8 mouse cellular contexts compared by ENCODE assay signal in the genomic region with DNA sequence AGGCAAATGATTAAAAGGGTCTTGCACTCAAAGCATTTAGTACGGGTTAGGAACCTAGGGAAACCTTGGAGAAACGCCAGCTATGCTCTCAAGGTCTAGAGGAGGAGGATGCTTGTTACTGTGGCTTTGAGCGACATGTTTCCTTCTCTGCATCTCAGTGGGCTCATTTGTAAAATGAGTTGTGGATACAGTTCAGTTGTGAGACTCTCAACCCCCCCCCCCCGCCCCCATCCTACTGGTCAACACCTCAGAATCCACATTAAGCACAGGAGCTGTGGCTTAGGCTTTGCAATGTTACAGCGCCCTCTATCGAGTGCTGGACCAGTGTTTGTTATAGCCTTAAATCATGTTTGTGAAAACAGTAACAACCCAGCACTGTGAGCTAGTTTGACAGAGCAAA. TPM values are rescaled to one million over a fixed set of nuclear protein-coding genes. Genes with fewer than 3 reads are reported as not detected.
A peak's percentile ranks its signal among the peaks of the same experiment; 100 is the strongest.
DNase-seq lines count a peak whose midpoint lies in the region; ATAC-seq and TF ChIP-seq lines count a peak whose summit lies in the region.

No protein-coding gene starts in this region.

- peak; percentile 27 for DNase-seq in ovary, postnatal 36 days (ENCODE audit: low spot score)
- no peak for DNase-seq in ovary, postnatal 10 days (ENCODE audit: low spot score)
- peak; percentile 89 to 92 for DNase-seq in cerebellum, postnatal 10 days
- DNase-seq in gastrocnemius, adult 2 months: peak; percentile 74
- DNase-seq in left cerebral cortex, postnatal 14 days (ENCODE audit: low spot score in 2 of 2): peak; percentile 72 to 82
- peak; percentile 36 for DNase-seq in midbrain, embryonic 10.5 days (ENCODE audit: low spot score)
- DNase-seq in spleen, adult 12 weeks (ENCODE audit: low spot score): peak; percentile 34

- no peak overlapping the region for H3K4me3 ChIP-seq in gastrocnemius, adult 2 months
- H3K4me3 ChIP-seq in intestine, embryonic 16.5 days (ENCODE audit: low read length): no peak overlapping the region
- H3K4me3 ChIP-seq in midbrain, embryonic 10.5 days: no peak overlapping the region

- H3K27me3 ChIP-seq in intestine, embryonic 16.5 days (replicated peaks; ENCODE audit: control insufficient read depth, insufficient read depth, low read length): no peaks in the 10 kb centered on the region
- H3K27me3 ChIP-seq in midbrain, embryonic 10.5 days (ENCODE audit: low read depth, poor library complexity, severe bottlenecking): no peaks in the 10 kb centered on the region

- peak; percentile 79 for TF ChIP-seq CTCF in gastrocnemius, adult 2 months (IDR thresholded peaks at IDR 0.05)

- no peaks in the 10 kb centered on the region for H3K9me3 ChIP-seq in intestine, embryonic 16.5 days (ENCODE audit: control insufficient read depth, low read length)
- H3K9me3 ChIP-seq in midbrain, embryonic 10.5 days (replicated peaks): no peaks in the 10 kb centered on the region

- no peak overlapping the region for H3K27ac ChIP-seq in gastrocnemius, adult 2 months
- no peak overlapping the region for H3K27ac ChIP-seq in intestine, embryonic 16.5 days (ENCODE audit: low read length)
- no peak overlapping the region for H3K27ac ChIP-seq in midbrain, embryonic 10.5 days (replicated peaks)

- no peaks in the 10 kb centered on the region for H3K36me3 ChIP-seq in intestine, embryonic 16.5 days (ENCODE audit: control insufficient read depth, insufficient read depth, low read length)
- H3K36me3 ChIP-seq in midbrain, embryonic 10.5 days: no peaks in the 10 kb centered on the region

- WGBS in intestine, embryonic 16.5 days: 14% methylated on average over 6 of the region's 6 CpGs
- 25% methylated on average over 6 of the region's 6 CpGs for WGBS in midbrain, embryonic 10.5 days

- H3K4me2 ChIP-seq in intestine, embryonic 16.5 days (ENCODE audit: low read depth, low read length): 0 out of 2 replicates have a peak overlapping the region, but pooled peaks have one; percentile 16

- H3K9ac ChIP-seq in intestine, embryonic 16.5 days (ENCODE audit: low read depth, low read length): no peak overlapping the region

- H3K4me1 ChIP-seq in intestine, embryonic 16.5 days (ENCODE audit: control insufficient read depth, insufficient read depth, low read length): peaks cover 7% of the 10 kb centered on the region
- peaks cover 2% of the 10 kb centered on the region for H3K4me1 ChIP-seq in midbrain, embryonic 10.5 days

- peak; percentile 65; the same call in 1 of the 2 replicates for ATAC-seq in intestine, embryonic 16.5 days

- intact Hi-C loops in gastrocnemius, adult 2 months (cut with DNase I): loop anchor here (1.0 kb wide), 1 partner anchor 151 kb away; no protein-coding TSS in a partner anchor
- intact Hi-C loops in left cerebral cortex, postnatal 14 days (cut with DNase I): loop anchor here (2.0 kb wide), 1 partner anchor 150 kb away; no protein-coding TSS in a partner anchor

RNA-seq across cellular contexts. Expression of a gene that starts 44.5 kb away (rescaled TPM):
- total RNA-seq in gastrocnemius, adult 2 months (2021): 1 to 10 TPM; 2.1 to 4.2 TPM
- 3.5 TPM in 2 replicates for polyA plus RNA-seq in intestine, embryonic 16.5 days (2015; fragmentation: Nextera tagmentation; extraction: Ambion mirVana)
- 100 to 1,000 TPM in 1 of 2 experiments, 10 to 100 TPM in 1; 91.2 to 111 TPM for total RNA-seq in left cerebral cortex, postnatal 14 days (2021)
- polyA plus RNA-seq in midbrain, embryonic 10.5 days (2016; fragmentation: Nextera tagmentation; extraction: Ambion mirVana): 2.1 and 2.2 TPM in 2 replicates

RNA-seq across cellular contexts. Expression of a gene that starts 52.1 kb away (rescaled TPM):
- 10 to 100 TPM; 11.2 to 12.5 TPM for total RNA-seq in gastrocnemius, adult 2 months (2021)
- polyA plus RNA-seq in intestine, embryonic 16.5 days (2015; fragmentation: Nextera tagmentation; extraction: Ambion mirVana): 34.2 and 36.1 TPM in 2 replicates
- 10 to 100 TPM; 16.9 to 20.0 TPM for total RNA-seq in left cerebral cortex, postnatal 14 days (2021)
- polyA plus RNA-seq in midbrain, embryonic 10.5 days (2016; fragmentation: Nextera tagmentation; extraction: Ambion mirVana): 62.2 and 62.5 TPM in 2 replicates

Comparison
In these comparisons a context has a peak if more than half of its experiments do, and no peak if none do; other contexts are left out.
1. RNA of a gene that starts 44.5 kb away (total RNA-seq): 91.2 to 111 TPM in left cerebral cortex, postnatal 14 days; 2.1 to 4.2 TPM in gastrocnemius, adult 2 months; every median in the first group is over 10 times any median in the second.